Mouse (Mus musculus): Measurements from ENCODE around the gene Paxip1. TPM values are rescaled to one million over a fixed set of nuclear protein-coding genes. Genes with fewer than 3 reads are reported as not detected.

Paxip1 gene
- polyA plus RNA-seq (2015; fragmentation: Nextera tagmentation; extraction: Ambion mirVana) = 32.2 and 36.0 TPM in 2 replicates

GRCm38 (mm10) chr5:27791303-27792172, at the start of gene Paxip1:
TSS of gene Paxip1 (minus strand) at chr5:27791691.
- WGBS = under 1% methylated on average over 58 of the region's 73 CpGs
- Histone ChIP-seq H3K9me3 (no peaks in the 10 kb centered on the region), H3K4me1 (peaks cover 24% of the 10 kb centered on the region), H3K4me3 (peak within 1 kb of the TSS; percentile 90), H3K36me3 (peaks cover 25% of the 10 kb centered on the region), H3K4me2 (peak within 1 kb of the TSS; percentile 75), H3K27ac (peak within 1 kb of the TSS; percentile 95), H3K27me3 (no peaks in the 10 kb centered on the region), H3K9ac (peak within 1 kb of the TSS; percentile 83)
- peak; percentile 96 for ATAC-seq (ENCODE audit: borderline replicate concordance, extremely low read depth, low FRiP score, low TSS enrichment)

DNA sequence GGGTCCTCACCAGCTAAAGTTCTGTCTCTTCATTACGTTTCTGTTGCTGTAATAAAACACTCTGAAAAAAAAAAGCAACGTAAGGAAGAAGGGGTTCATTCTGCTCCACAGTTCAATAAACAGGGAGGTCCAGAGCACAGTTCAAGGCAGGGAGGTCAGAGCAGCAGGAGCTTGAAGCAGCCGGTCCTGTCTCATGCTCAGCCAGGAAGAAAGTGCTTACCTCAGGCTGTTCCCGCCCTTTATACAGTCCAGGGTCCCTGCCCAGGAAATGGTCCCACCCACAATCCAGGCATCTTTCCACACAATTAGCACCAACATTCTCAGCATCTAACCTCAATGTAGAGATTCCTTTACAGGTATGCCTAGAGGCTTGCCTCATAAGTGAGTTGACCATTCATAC, 46.6 kb upstream of the Paxip1 start:
- H3K9me3 ChIP-seq = no peaks in the 10 kb centered on the region
- 34% methylated on average over 4 of the region's 4 CpGs for WGBS
- no peak for ATAC-seq (ENCODE audit: borderline replicate concordance, extremely low read depth, low FRiP score, low TSS enrichment)

DNA sequence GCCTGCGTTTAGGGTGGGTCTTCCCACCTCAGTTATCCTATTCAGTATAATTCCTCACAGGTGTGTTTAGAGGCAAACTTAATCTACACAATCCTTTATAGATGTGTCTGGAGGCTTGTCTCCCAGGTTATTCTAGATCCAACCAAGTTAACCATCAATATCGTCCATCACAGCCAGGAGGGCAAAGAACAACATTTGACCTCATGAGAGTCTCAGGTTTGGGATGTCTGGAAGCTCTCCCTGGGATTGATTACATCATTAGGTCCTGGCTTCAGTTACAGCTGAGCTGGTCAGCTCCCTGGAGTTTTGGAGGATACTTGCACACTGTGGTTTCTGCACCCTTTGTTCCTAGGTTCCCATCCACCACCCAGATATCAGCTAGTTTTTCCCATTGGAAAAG, 43.6 kb upstream of the Paxip1 start:
- Histone ChIP-seq H3K27me3 (no peaks in the 10 kb centered on the region), H3K36me3 (no peaks in the 10 kb centered on the region), H3K27ac (no peak overlapping the region), H3K9ac (no peak overlapping the region), H3K4me3 (no peak overlapping the region), H3K4me2 (no peak overlapping the region), H3K4me1 (no peaks in the 10 kb centered on the region), H3K9me3 (no peaks in the 10 kb centered on the region)
- 79% methylated on average over 2 of the region's 2 CpGs for WGBS
- ATAC-seq (ENCODE audit: borderline replicate concordance, extremely low read depth, low FRiP score, low TSS enrichment) = no peak

More for the DNA sequence above, 46.6 kb upstream of the Paxip1 start:
- H3K4me3 ChIP-seq = no peak overlapping the region
- peaks cover 17% of the 10 kb centered on the region for H3K27me3 ChIP-seq
- H3K36me3 ChIP-seq = no peaks in the 10 kb centered on the region
- no peak overlapping the region for H3K27ac ChIP-seq
- no peaks in the 10 kb centered on the region for H3K4me1 ChIP-seq
- no peak overlapping the region for H3K4me2 ChIP-seq
- no peak overlapping the region for H3K9ac ChIP-seq

- no peaks in the 10 kb centered on the region for H3K36me3 ChIP-seq
- H3K9ac ChIP-seq = no peak overlapping the region
- no peak for ATAC-seq (ENCODE audit: borderline replicate concordance, extremely low read depth, low FRiP score, low TSS enrichment)
- WGBS = 73% methylated on average over 7 of the region's 7 CpGs
- H3K4me1 ChIP-seq = no peaks in the 10 kb centered on the region
- no peak overlapping the region for H3K4me3 ChIP-seq
- H3K27ac ChIP-seq = no peak overlapping the region
- H3K4me2 ChIP-seq = no peak overlapping the region
- no peaks in the 10 kb centered on the region for H3K9me3 ChIP-seq
- H3K27me3 ChIP-seq = no peaks in the 10 kb centered on the region
Observed at GRCm38 (mm10) chr5:27827971-27828370, 36.5 kb upstream of the Paxip1 start.

DNA sequence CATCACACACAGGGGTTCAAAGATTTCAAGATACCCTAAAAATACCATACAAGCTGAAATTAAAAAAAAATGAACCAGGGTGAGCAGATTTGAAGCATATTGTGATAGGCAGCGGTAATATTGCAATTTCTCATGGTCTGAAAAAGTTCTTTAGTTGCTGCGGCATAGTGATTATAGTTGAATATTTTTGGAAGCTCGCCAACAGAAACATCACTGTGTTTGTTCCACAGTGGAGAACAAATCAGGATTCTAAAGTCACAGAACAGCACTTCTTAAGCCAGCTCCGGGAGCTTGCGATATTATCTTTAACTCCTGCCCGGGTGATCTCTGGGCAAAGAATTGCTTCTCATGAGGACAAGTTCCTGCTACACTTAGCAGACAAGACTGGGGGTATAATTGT, 29.7 kb upstream of the Paxip1 start:
- ATAC-seq (ENCODE audit: borderline replicate concordance, extremely low read depth, low FRiP score, low TSS enrichment) = no peak
- H3K27ac ChIP-seq = no peak overlapping the region
- H3K9me3 ChIP-seq = no peaks in the 10 kb centered on the region
- no peak overlapping the region for H3K4me3 ChIP-seq
- H3K36me3 ChIP-seq = no peaks in the 10 kb centered on the region
- H3K4me1 ChIP-seq = no peaks in the 10 kb centered on the region
- WGBS = 42% methylated on average over 6 of the region's 6 CpGs
- no peak overlapping the region for H3K4me2 ChIP-seq
- H3K27me3 ChIP-seq = no peaks in the 10 kb centered on the region
- no peak overlapping the region for H3K9ac ChIP-seq

- H3K27ac ChIP-seq = no peak overlapping the region
- no peaks in the 10 kb centered on the region for H3K4me1 ChIP-seq
- no peaks in the 10 kb centered on the region for H3K9me3 ChIP-seq
- ATAC-seq (ENCODE audit: borderline replicate concordance, extremely low read depth, low FRiP score, low TSS enrichment) = no peak
- no peaks in the 10 kb centered on the region for H3K36me3 ChIP-seq
- H3K4me3 ChIP-seq = no peak overlapping the region
- no peaks in the 10 kb centered on the region for H3K27me3 ChIP-seq
- 55% methylated on average over 3 of the region's 3 CpGs for WGBS
- H3K9ac ChIP-seq = no peak overlapping the region
- no peak overlapping the region for H3K4me2 ChIP-seq
Observed at GRCm38 (mm10) chr5:27818840-27819672, 27.6 kb upstream of the Paxip1 start.

DNA sequence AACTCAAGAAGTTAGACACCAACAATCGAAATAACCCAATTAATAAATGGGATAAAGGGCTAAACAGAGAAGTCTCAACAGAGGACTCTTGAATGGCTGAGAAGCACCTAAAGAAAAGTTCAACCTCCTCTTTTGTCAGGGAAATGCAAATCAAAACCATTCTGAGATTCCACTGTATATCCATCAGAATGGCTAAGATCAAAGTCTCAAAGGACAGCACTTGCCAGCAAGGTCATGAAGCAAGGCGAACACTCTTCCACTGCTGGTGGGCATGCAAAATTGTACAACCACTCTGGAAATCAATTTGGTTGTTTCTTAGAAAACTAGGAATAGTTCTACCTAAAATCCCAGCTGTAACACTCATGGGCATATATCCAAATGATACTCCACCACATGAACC, 22.8 kb upstream of the Paxip1 start:
- Histone ChIP-seq H3K9ac (no peak overlapping the region), H3K36me3 (no peaks in the 10 kb centered on the region), H3K4me3 (no peak overlapping the region), H3K9me3 (no peaks in the 10 kb centered on the region), H3K4me2 (no peak overlapping the region), H3K27me3 (no peaks in the 10 kb centered on the region), H3K4me1 (no peaks in the 10 kb centered on the region), H3K27ac (no peak overlapping the region)
- 87% methylated on average over 2 of the region's 2 CpGs for WGBS
- ATAC-seq (ENCODE audit: borderline replicate concordance, extremely low read depth, low FRiP score, low TSS enrichment) = no peak

DNA sequence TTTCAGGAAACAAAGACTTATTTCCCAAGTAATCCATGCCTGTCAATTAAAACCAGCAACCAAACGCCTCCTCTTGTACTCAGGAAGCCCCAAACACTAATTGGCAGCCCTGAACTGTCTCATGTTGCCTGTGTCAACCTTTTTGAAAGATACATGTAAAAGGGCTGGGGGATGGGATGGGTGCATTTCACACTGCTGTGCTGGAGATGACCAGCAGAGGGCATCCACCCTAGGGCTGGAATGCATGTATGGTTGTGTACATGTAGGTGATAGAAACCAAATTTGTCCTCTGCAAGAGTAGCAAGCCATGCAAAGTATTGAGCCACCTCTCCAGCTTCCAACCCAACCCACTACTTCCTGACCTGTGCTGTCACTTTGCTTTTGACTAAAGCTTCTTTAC, 2.4 kb upstream of the Paxip1 start:
- H3K27me3 ChIP-seq = no peaks in the 10 kb centered on the region
- H3K4me1 ChIP-seq = peaks cover 22% of the 10 kb centered on the region
- no peak overlapping the region for H3K4me2 ChIP-seq
- ATAC-seq (ENCODE audit: borderline replicate concordance, extremely low read depth, low FRiP score, low TSS enrichment) = no peak
- H3K9ac ChIP-seq = no peak overlapping the region
- H3K4me3 ChIP-seq = no peak overlapping the region
- no peak overlapping the region for H3K27ac ChIP-seq
- peaks cover 2% of the 10 kb centered on the region; the same call in 1 of the 2 replicates for H3K36me3 ChIP-seq
- no peaks in the 10 kb centered on the region for H3K9me3 ChIP-seq
- 18% methylated on average over 1 of the region's 1 CpGs for WGBS

- H3K9me3 ChIP-seq = no peaks in the 10 kb centered on the region
- H3K4me3 ChIP-seq = peak overlapping the region; percentile 90
- peaks cover 15% of the 10 kb centered on the region for H3K36me3 ChIP-seq
- H3K9ac ChIP-seq = peak overlapping the region; percentile 83; the same call in 1 of the 2 replicates
- H3K4me2 ChIP-seq = peak overlapping the region; percentile 75
- H3K27ac ChIP-seq = no peak overlapping the region
- 35% methylated on average over 9 of the region's 9 CpGs for WGBS
- no peak for ATAC-seq (ENCODE audit: borderline replicate concordance, extremely low read depth, low FRiP score, low TSS enrichment)
- peaks cover 24% of the 10 kb centered on the region for H3K4me1 ChIP-seq
- no peaks in the 10 kb centered on the region for H3K27me3 ChIP-seq
Observed at GRCm38 (mm10) chr5:27792531-27793205, 1.2 kb upstream of the Paxip1 start.

DNA sequence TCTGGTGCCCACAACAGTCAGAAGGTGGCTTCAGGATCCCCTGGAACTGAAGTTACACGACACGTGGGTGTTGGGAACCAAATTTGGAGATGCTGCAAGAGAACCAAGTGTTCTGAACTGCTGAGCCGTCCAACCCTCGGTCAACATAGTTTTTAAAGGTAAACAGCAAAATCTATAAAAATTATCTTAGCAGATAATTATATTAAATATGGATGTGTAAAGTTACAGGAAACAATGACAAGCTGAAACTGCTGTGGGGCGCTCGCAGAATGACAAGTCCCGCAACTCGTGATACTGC, 631 bp upstream of the Paxip1 start:
- Histone ChIP-seq H3K27me3 (no peaks in the 10 kb centered on the region), H3K27ac (peak overlapping the region; percentile 95), H3K4me1 (peaks cover 24% of the 10 kb centered on the region), H3K4me3 (peak overlapping the region; percentile 90), H3K4me2 (peak overlapping the region; percentile 75), H3K9ac (peak overlapping the region; percentile 83), H3K9me3 (no peaks in the 10 kb centered on the region), H3K36me3 (peaks cover 20% of the 10 kb centered on the region)
- 9% methylated on average over 8 of the region's 8 CpGs for WGBS
- no peak for ATAC-seq (ENCODE audit: borderline replicate concordance, extremely low read depth, low FRiP score, low TSS enrichment)

DNA sequence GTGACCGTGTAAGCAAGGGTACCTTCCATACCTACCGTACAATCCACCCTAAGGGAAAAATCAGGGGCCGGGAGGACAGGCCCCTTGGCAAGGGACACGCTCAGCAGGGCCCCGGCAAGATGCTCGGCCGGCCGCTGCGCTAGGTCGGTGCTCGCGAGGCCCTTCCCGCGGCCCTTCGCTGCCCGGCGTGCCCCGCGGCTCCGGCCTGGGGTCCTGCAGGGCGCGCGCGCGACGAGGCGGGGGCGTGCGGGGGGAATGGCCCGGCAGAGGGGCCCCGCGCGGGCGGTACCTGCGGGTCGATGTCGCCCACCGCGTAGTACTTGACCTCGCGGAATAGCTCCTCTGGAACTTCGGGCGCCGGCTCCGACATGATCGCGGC, 592 bp downstream of the Paxip1 start:
- no peaks in the 10 kb centered on the region for H3K27me3 ChIP-seq
- H3K9ac ChIP-seq = peak overlapping the region; percentile 83
- H3K27ac ChIP-seq = peak overlapping the region; percentile 95
- H3K4me2 ChIP-seq = peak overlapping the region; percentile 75
- WGBS = under 1% methylated on average over 36 of the region's 47 CpGs
- ATAC-seq (ENCODE audit: borderline replicate concordance, extremely low read depth, low FRiP score, low TSS enrichment) = peak; percentile 86
- peaks cover 24% of the 10 kb centered on the region for H3K4me1 ChIP-seq
- H3K4me3 ChIP-seq = peak overlapping the region; percentile 90
- peaks cover 31% of the 10 kb centered on the region for H3K36me3 ChIP-seq
- H3K9me3 ChIP-seq = no peaks in the 10 kb centered on the region

Data from lung, embryonic 15.5 days (tissue).